Mouse (Mus musculus): ENCODE data around the gene Zmynd19. TPM values are rescaled to one million over a fixed set of nuclear protein-coding genes. Genes with fewer than 3 reads are reported as not detected.
"Not testable (repeated sequence)": the region's sequence is repeated elsewhere in the genome, so short reads cannot be mapped to it uniquely, and the experiment has no call there.

The Zmynd19 gene
- polyA plus RNA-seq, 1 experiment from 2014 or later, result 22.4 TPM

- no peak overlapping the region for H3K27ac ChIP-seq
- H3K4me1 ChIP-seq, result no peaks in the 10 kb centered on the region
- no peaks in the 10 kb centered on the region for H3K9me3 ChIP-seq
- no peak overlapping the region for H3K4me3 ChIP-seq
- no peak overlapping the region for H3K9ac ChIP-seq
- ATAC-seq (ENCODE audit: insufficient number of reproducible peaks, insufficient read depth, low FRiP score, low TSS enrichment), result no peak
- H3K27me3 ChIP-seq, result no peaks in the 10 kb centered on the region
- no peaks in the 10 kb centered on the region for H3K36me3 ChIP-seq
- 55% methylated on average over 2 of the region's 2 CpGs for WGBS
- H3K4me2 ChIP-seq (replicated peaks), result no peak overlapping the region
Measured at GRCm38 (mm10) chr2:24923561-24923960, 26.0 kb upstream of the Zmynd19 start.

GRCm38 (mm10) chr2:24925284-24925683, 24.3 kb upstream of the Zmynd19 start:
- Histone ChIP-seq H3K4me2 (replicated peaks) (no peak overlapping the region), H3K36me3 (no peaks in the 10 kb centered on the region), H3K27ac (no peak overlapping the region), H3K27me3 (no peaks in the 10 kb centered on the region), H3K4me3 (no peak overlapping the region), H3K4me1 (no peaks in the 10 kb centered on the region), H3K9ac (no peak overlapping the region), H3K9me3 (no peaks in the 10 kb centered on the region)
- WGBS, result 83% methylated on average over 8 of the region's 8 CpGs
- no peak for ATAC-seq (ENCODE audit: insufficient number of reproducible peaks, insufficient read depth, low FRiP score, low TSS enrichment)

GRCm38 (mm10) chr2:24926345-24926964, 23.1 kb upstream of the Zmynd19 start:
- Histone ChIP-seq H3K4me3 (no peak overlapping the region), H3K36me3 (no peaks in the 10 kb centered on the region), H3K4me2 (replicated peaks) (no peak overlapping the region), H3K27ac (no peak overlapping the region), H3K9me3 (no peaks in the 10 kb centered on the region), H3K4me1 (no peaks in the 10 kb centered on the region), H3K27me3 (no peaks in the 10 kb centered on the region), H3K9ac (no peak overlapping the region)
- 80% methylated on average over 9 of the region's 9 CpGs for whole genome bisulfite sequencing
- ATAC-seq (ENCODE audit: insufficient number of reproducible peaks, insufficient read depth, low FRiP score, low TSS enrichment), result no peak

GRCm38 (mm10) chr2:24926965-24927358, 22.6 kb upstream of the Zmynd19 start:
- H3K4me2 ChIP-seq (replicated peaks), result no peak overlapping the region
- no peak overlapping the region for H3K4me3 ChIP-seq
- H3K27me3 ChIP-seq, result no peaks in the 10 kb centered on the region
- no peaks in the 10 kb centered on the region for H3K36me3 ChIP-seq
- H3K9me3 ChIP-seq, result no peaks in the 10 kb centered on the region
- H3K27ac ChIP-seq, result no peak overlapping the region
- WGBS, result 77% methylated on average over 7 of the region's 7 CpGs
- no peaks in the 10 kb centered on the region for H3K4me1 ChIP-seq
- H3K9ac ChIP-seq, result no peak overlapping the region
- no peak for ATAC-seq (ENCODE audit: insufficient number of reproducible peaks, insufficient read depth, low FRiP score, low TSS enrichment)

- H3K9ac ChIP-seq, result no peak overlapping the region
- 61% methylated on average over 4 of the region's 4 CpGs for WGBS
- peak overlapping the region; percentile 50; the same call in 1 of the 2 replicates for H3K27ac ChIP-seq
- H3K4me1 ChIP-seq, result no peaks in the 10 kb centered on the region
- peak; percentile 53; the same call in 1 of the 2 replicates for ATAC-seq (ENCODE audit: insufficient number of reproducible peaks, insufficient read depth, low FRiP score, low TSS enrichment)
- H3K4me2 ChIP-seq (replicated peaks), result no peak overlapping the region
- H3K36me3 ChIP-seq, result no peaks in the 10 kb centered on the region
- no peaks in the 10 kb centered on the region for H3K27me3 ChIP-seq
- no peak overlapping the region for H3K4me3 ChIP-seq
- H3K9me3 ChIP-seq, result no peaks in the 10 kb centered on the region
Measured at GRCm38 (mm10) chr2:24927810-24928479, 21.6 kb upstream of the Zmynd19 start.

- WGBS, result 46% methylated on average over 2 of the region's 2 CpGs
- no peak overlapping the region for H3K27ac ChIP-seq
Measured at GRCm38 (mm10) chr2:24929119-24929518, 20.5 kb upstream of the Zmynd19 start.

GRCm38 (mm10) chr2:24929593-24929992, 20.0 kb upstream of the Zmynd19 start:
- Histone ChIP-seq H3K9ac (no peak overlapping the region), H3K27me3 (peaks cover 5% of the 10 kb centered on the region; the same call in 1 of the 2 replicates), H3K4me3 (no peak overlapping the region), H3K27ac (no peak overlapping the region), H3K4me1 (peaks cover 5% of the 10 kb centered on the region; the same call in 1 of the 2 replicates), H3K9me3 (no peaks in the 10 kb centered on the region), H3K4me2 (replicated peaks) (no peak overlapping the region), H3K36me3 (no peaks in the 10 kb centered on the region)
- 91% methylated on average over 5 of the region's 5 CpGs for WGBS
- ATAC-seq (ENCODE audit: insufficient number of reproducible peaks, insufficient read depth, low FRiP score, low TSS enrichment), result no peak

More at GRCm38 (mm10) chr2:24929119-24929518, 20.5 kb upstream of the Zmynd19 start:
- no peak for ATAC-seq (ENCODE audit: insufficient number of reproducible peaks, insufficient read depth, low FRiP score, low TSS enrichment)
- Histone ChIP-seq H3K4me3 (no peak overlapping the region), H3K27me3 (peaks cover 2% of the 10 kb centered on the region; the same call in 1 of the 2 replicates), H3K36me3 (no peaks in the 10 kb centered on the region), H3K4me2 (replicated peaks) (no peak overlapping the region), H3K9ac (no peak overlapping the region), H3K9me3 (no peaks in the 10 kb centered on the region), H3K4me1 (peaks cover under 1% of the 10 kb centered on the region; the same call in 1 of the 2 replicates)

GRCm38 (mm10) chr2:24934441-24934963, 15.1 kb upstream of the Zmynd19 start:
- WGBS, result 6% methylated on average over 19 of the region's 19 CpGs
- Histone ChIP-seq H3K36me3 (no peaks in the 10 kb centered on the region), H3K4me3 (peak overlapping the region; percentile 60), H3K4me2 (replicated peaks) (peak overlapping the region; percentile 97), H3K27ac (0 out of 2 replicates have a peak overlapping the region, but pooled peaks have one; percentile 31), H3K9ac (peak overlapping the region; percentile 66), H3K27me3 (peaks cover 11% of the 10 kb centered on the region; the same call in 1 of the 2 replicates), H3K9me3 (no peaks in the 10 kb centered on the region), H3K4me1 (peaks cover 5% of the 10 kb centered on the region; the same call in 1 of the 2 replicates)
- ATAC-seq (ENCODE audit: insufficient number of reproducible peaks, insufficient read depth, low FRiP score, low TSS enrichment), result peak; percentile 58

GRCm38 (mm10) chr2:24935057-24935796, 14.4 kb upstream of the Zmynd19 start, which contains the start of gene Arrdc1:
Gene Arrdc1 (minus strand): TSS chr2:24935252.
- Histone ChIP-seq H3K27ac (0 out of 2 replicates have a peak within 1 kb of the TSS, but pooled peaks have one; percentile 31), H3K4me2 (replicated peaks) (peak within 1 kb of the TSS; percentile 97), H3K27me3 (peaks cover 11% of the 10 kb centered on the region; the same call in 1 of the 2 replicates), H3K36me3 (no peaks in the 10 kb centered on the region), H3K9me3 (no peaks in the 10 kb centered on the region), H3K9ac (peak within 1 kb of the TSS; percentile 66), H3K4me1 (peaks cover 5% of the 10 kb centered on the region; the same call in 1 of the 2 replicates), H3K4me3 (peak within 1 kb of the TSS; percentile 60)
- 1% methylated on average over 48 of the region's 49 CpGs for WGBS
- peak; percentile 94 for ATAC-seq (ENCODE audit: insufficient number of reproducible peaks, insufficient read depth, low FRiP score, low TSS enrichment)

GRCm38 (mm10) chr2:24942092-24942491, 7.5 kb upstream of the Zmynd19 start:
- H3K27ac ChIP-seq, result no peak overlapping the region
- H3K36me3 ChIP-seq, result no peaks in the 10 kb centered on the region
- no peak for ATAC-seq (ENCODE audit: insufficient number of reproducible peaks, insufficient read depth, low FRiP score, low TSS enrichment)
- H3K4me3 ChIP-seq, result no peak overlapping the region
- no peaks in the 10 kb centered on the region for H3K9me3 ChIP-seq
- no peak overlapping the region for H3K9ac ChIP-seq
- H3K4me1 ChIP-seq, result no peaks in the 10 kb centered on the region
- no peaks in the 10 kb centered on the region for H3K27me3 ChIP-seq
- 79% methylated on average over 4 of the region's 4 CpGs for WGBS
- no peak overlapping the region for H3K4me2 ChIP-seq (replicated peaks)

GRCm38 (mm10) chr2:24944304-24944703, 5.3 kb upstream of the Zmynd19 start:
- H3K36me3 ChIP-seq; H3K27me3 ChIP-seq; ATAC-seq (ENCODE audit: insufficient number of reproducible peaks, insufficient read depth, low FRiP score, low TSS enrichment); H3K9me3 ChIP-seq; H3K4me2 ChIP-seq (replicated peaks); H3K4me1 ChIP-seq; H3K9ac ChIP-seq; H3K4me3 ChIP-seq; H3K27ac ChIP-seq: not testable (repeated sequence)
- 48% methylated on average over 2 of the region's 2 CpGs for WGBS
